Mouse (Mus musculus): ENCODE data around the gene Epo. TPM values are rescaled to one million over a fixed set of nuclear protein-coding genes. Genes with fewer than 3 reads are reported as not detected.

The Epo gene
- total RNA-seq, 1 experiment from 2014 or later, result not detected

GRCm38 (mm10) chr5:137524671-137525070, 8.4 kb downstream of the Epo start:
- ATAC-seq (replicated peaks; ENCODE audit: insufficient number of reproducible peaks, low FRiP score, low TSS enrichment, poor library complexity, severe bottlenecking), result no peak

DNA sequence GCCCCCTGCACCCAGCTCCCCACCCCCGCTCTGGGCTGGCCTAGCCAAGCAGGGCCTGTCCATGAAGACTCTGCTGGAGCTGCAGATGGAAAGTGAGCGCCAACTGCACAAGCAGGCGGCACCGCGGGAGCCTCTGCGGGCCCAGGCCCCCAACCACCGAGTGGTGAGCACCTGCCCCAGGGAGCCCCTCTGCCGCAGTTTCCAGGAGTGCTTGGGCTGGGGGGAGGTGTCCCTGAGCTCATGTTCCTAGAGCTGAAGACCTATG, 8.9 kb downstream of the Epo start:
- ATAC-seq (replicated peaks; ENCODE audit: insufficient number of reproducible peaks, low FRiP score, low TSS enrichment, poor library complexity, severe bottlenecking), result no peak

- ATAC-seq (replicated peaks; ENCODE audit: insufficient number of reproducible peaks, low FRiP score, low TSS enrichment, poor library complexity, severe bottlenecking), result no peak
These were observed 9.4 kb downstream of the Epo start for GRCm38 (mm10) chr5:137523396-137524250.

GRCm38 (mm10) chr5:137522711-137523110, 10.3 kb downstream of the Epo start:
- no peak for ATAC-seq (replicated peaks; ENCODE audit: insufficient number of reproducible peaks, low FRiP score, low TSS enrichment, poor library complexity, severe bottlenecking)

DNA sequence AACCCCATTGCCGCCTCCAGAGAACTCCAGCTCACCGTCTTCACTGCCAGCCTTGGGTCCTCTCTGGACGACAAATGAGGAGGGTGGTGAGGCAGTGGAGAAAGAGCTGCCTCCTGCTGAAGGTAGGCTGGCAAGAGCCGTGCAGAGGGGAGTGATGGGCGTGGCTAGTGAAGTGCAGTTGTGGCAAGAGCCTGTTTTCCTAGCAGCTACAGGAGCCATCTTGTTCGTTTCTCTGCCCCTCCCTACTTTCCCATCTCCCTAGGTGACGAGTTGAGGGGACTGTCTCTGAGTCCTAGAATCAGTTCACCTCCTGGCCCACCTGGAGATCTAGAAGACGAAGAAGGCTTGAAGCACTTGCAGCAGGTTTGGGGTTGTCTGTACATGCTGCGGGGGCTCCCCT, 11.2 kb downstream of the Epo start:
- no peak for ATAC-seq (replicated peaks; ENCODE audit: insufficient number of reproducible peaks, low FRiP score, low TSS enrichment, poor library complexity, severe bottlenecking)

- ATAC-seq (replicated peaks; ENCODE audit: insufficient number of reproducible peaks, low FRiP score, low TSS enrichment, poor library complexity, severe bottlenecking), result no peak
These were observed 13.1 kb downstream of the Epo start for GRCm38 (mm10) chr5:137519691-137520550.

DNA sequence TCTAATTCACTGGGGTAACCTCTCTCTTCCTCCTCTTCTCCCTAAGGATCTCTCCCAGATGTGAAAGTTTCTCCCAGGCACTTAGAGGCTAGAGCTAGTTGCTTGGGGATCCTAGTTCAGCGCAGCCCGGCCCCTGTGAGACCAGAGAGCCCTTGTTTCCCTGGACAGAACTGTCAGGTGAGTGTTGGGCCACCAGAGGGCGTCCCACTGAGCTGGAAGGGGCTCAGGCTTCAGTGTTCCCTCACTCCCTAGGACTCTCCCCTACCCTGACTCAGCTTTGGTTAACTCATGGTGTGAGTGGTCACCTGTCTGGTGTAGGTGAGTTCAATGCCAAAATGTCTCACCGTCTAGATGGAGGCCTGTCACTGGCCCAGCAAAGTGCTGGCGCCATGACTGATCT, 14.6 kb downstream of the Epo start, which contains the start of gene Gigyf1:
Gene Gigyf1 (plus strand): TSS at position 113 of the 400 bp plus-strand sequence.
- ATAC-seq (replicated peaks; ENCODE audit: insufficient number of reproducible peaks, low FRiP score, low TSS enrichment, poor library complexity, severe bottlenecking), result no peak

DNA sequence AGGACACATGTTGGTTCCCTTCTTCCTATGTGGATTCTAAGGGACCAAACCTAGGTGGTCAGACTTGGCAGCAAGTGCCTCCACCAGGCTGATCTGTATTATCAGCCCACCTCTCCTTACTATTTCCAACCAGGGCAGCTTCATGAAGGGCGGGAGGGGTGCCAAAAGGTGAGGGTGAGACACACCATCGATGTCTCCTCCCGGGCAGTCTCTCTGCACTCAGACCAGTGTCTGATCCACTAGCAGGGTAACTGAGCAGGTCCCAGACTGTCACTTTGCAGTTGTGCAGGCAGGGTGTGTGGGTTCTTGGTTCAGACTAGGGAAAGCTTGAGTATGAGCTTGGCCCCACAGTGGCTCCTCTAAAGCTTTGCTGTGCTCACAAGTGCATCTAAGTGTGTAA, 18.2 kb downstream of the Epo start:
- no peak for ATAC-seq (replicated peaks; ENCODE audit: insufficient number of reproducible peaks, low FRiP score, low TSS enrichment, poor library complexity, severe bottlenecking)

DNA sequence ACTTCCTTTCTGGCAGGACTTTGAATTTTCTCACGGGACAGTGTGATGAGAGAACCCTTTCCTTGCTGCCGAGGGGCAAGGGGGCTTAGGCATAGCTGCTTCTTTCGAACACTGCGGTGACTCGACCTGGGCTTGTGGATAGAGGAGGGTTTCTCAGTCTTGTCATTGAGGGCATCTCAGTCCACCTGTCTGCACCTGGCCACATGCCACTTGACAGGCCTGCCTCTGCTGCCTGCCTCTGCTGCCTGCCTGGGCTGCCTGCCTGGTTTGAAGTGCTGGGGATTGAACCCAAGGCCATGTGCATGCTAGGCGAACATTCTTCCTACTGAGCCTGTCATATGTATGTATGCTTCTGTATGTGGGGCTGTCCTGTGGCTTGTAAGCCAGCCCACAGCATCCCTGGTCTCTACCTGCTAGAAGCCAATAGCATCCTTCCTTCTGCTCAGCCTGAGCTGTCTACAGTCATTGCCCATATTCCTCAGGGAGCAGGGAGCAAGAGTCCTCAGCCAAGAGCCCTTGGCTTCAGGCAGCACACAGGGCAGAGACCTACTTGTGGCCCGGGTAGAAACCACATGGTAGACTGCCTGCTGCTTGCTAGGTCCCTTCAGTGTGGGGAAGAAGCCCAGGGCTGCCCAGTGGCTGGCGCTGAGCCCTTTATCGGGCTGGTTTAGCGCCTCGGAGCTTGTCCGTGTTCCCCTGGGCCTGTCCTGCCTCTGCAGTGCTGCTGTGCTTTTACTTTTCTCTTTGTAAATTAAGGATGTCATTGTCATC, 18.9 kb downstream of the Epo start:
- ATAC-seq (replicated peaks; ENCODE audit: insufficient number of reproducible peaks, low FRiP score, low TSS enrichment, poor library complexity, severe bottlenecking), result no peak

GRCm38 (mm10) chr5:137512847-137513794, 19.9 kb downstream of the Epo start:
- no peak for ATAC-seq (replicated peaks; ENCODE audit: insufficient number of reproducible peaks, low FRiP score, low TSS enrichment, poor library complexity, severe bottlenecking)

DNA sequence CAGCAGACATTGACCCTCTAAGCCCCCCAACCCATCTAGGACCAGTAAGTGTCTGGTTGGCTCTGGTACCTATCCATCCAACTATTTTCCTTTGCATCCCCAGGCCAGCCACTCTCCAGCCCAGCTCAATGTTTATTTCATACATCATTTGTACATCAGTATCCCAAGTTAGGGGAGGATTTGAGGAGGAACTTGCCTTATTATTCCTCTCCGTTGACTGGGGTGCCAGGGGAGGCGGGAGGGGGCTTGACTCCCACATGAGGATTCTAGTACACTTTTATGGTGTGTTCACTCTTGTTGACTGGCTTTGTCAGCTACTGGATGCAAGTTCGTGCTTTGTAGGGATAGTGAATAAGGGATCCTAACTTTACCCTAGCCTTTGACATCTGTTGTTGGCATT, 21.3 kb downstream of the Epo start:
- ATAC-seq (replicated peaks; ENCODE audit: insufficient number of reproducible peaks, low FRiP score, low TSS enrichment, poor library complexity, severe bottlenecking), result no peak

DNA sequence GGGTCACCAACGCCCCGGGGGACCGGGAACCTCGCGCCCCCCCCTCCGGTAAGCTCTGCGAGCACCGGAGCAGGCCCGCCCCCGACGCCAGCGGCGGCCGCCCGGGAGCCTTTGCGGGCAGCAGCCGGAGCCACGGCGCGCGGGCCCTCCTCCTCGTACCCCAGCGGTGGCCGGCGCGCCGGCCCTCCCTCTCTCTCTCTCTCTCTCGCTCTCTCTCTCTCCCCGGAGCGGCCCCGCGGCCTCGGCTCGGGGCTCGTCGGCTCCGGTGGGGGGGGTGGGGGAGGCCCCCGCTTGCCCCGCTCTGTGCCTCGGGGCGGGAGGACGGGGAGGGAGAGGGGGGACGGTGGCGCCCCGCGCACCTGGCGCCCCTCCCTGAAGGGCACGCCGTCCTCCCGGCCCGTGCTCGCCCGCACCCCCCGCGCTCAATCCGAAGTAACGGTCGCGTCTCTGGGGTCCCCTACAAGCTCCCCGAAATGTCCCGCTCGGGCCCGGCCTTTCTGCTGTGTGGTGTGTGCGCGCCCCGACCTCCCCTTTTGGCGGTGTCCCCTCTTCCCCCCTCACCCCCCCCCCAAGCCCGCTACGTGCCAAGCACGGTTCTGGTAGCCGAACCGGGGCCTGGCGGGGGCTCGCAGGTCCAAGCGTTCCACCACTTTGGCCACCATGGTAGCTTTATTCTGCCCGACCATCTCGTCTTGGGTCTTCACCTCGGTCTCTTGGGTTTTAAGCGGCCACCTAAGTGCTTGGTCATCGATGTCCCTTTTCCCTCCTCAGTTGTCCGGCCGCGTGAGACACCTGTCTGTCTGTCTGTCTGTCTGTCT, 22.3 kb downstream of the Epo start:
- no peak for ATAC-seq (replicated peaks; ENCODE audit: insufficient number of reproducible peaks, low FRiP score, low TSS enrichment, poor library complexity, severe bottlenecking)

DNA sequence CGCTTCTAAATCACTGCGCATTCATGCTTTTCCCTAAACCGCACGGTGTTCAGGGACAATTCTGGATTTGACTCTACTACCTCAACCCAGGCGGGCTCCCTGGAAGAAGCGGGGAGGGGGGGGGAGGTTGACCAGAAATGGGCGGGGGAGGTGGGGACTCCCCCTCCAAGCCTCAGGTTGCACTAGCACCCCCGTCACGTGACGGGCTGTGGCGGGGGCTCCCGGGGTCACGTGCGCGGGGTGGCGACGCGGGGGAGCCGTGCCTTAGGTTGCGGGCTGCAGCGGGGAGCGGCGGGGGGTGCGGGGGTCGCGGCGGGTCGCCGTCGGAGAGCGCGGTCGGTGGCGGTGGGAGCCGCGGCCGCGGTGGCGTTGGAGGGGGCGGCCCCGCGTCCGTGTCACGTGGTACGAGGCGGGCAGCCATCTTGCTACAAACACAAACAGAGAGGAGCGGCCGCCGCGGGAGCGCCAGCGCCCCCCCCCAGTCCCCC, 23.0 kb downstream of the Epo start:
- ATAC-seq (replicated peaks; ENCODE audit: insufficient number of reproducible peaks, low FRiP score, low TSS enrichment, poor library complexity, severe bottlenecking), result 0 out of 2 replicates have a peak, but pooled peaks have one; percentile 55

DNA sequence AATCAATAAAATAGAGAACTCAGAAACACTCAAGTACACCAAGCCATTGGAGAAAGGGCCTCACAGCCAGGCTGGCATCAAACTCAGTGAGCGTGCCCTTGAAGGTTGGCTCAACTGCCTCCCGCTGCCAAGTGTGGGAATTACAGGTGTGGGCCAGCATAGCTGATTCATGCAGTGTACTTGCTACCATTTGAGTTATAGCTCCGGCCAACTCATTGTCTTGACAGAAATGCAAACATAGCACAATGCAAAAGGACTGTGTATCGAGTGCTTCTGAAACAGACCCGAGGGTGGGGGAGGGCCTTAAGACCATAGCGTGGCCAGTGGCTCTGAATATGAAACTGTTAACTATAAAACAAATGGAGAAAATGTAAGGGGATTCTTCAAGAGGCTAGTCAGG, 29.0 kb downstream of the Epo start:
- no peak for ATAC-seq (replicated peaks; ENCODE audit: insufficient number of reproducible peaks, low FRiP score, low TSS enrichment, poor library complexity, severe bottlenecking)

GRCm38 (mm10) chr5:137502667-137503110, 30.4 kb downstream of the Epo start:
- peak; percentile 57 for ATAC-seq (replicated peaks; ENCODE audit: insufficient number of reproducible peaks, low FRiP score, low TSS enrichment, poor library complexity, severe bottlenecking)

GRCm38 (mm10) chr5:137501709-137502666, 31.1 kb downstream of the Epo start, which contains the start of gene Pop7:
Pop7 (minus strand) TSS chr5:137502518.
- ATAC-seq (replicated peaks; ENCODE audit: insufficient number of reproducible peaks, low FRiP score, low TSS enrichment, poor library complexity, severe bottlenecking), result peak; percentile 85
